Mouse (Mus musculus) midbrain, embryonic 10.5 days (tissue): ENCODE results near the gene Lrrc4c. TPM values are rescaled to one million over a fixed set of nuclear protein-coding genes. Genes with fewer than 3 reads are reported as not detected.

Experiments
- DNase-seq: peaks from one replicate; pipeline ENCODE4 v3.0.0-alpha.2; 2017; ENCODE audit warnings: low spot score
- H3K27ac ChIP-seq: fragments of 300-500 bp; sonication (generic); replicated peaks from 2 replicates; pipeline ENCODE4 v1.5.1; 2016; ENCODE audit warnings: mild to moderate bottlenecking
- H3K27me3 ChIP-seq: fragments of 300-500 bp; sonication (generic); 2 replicates; pipeline ENCODE4 v1.6.1; 2016; ENCODE audit warnings: low read depth, mild to moderate bottlenecking; ENCODE audit not compliant: poor library complexity, severe bottlenecking
- H3K36me3 ChIP-seq: fragments of 300-500 bp; sonication (generic); 2 replicates; pipeline ENCODE4 v1.6.1; 2016; ENCODE audit warnings: mild to moderate bottlenecking, moderate library complexity
- H3K4me1 ChIP-seq: fragments of 300-500 bp; sonication (generic); 2 replicates; pipeline ENCODE4 v1.6.1; 2016
- H3K4me3 ChIP-seq: fragments of 300-500 bp; sonication (generic); 2 replicates; pipeline ENCODE4 v1.5.1; 2016; ENCODE audit warnings: mild to moderate bottlenecking, moderate library complexity
- H3K9me3 ChIP-seq: fragments of 300-500 bp; sonication (generic); replicated peaks from 2 replicates; pipeline ENCODE4 v1.6.1; 2016; ENCODE audit warnings: mild to moderate bottlenecking
- WGBS: fragments of 180-500 bp; shearing (Covaris S2); methylation state at CpG from one replicate; pipeline ENCODE4 v1.1.7; 2016; 5-methylcytosine and 5-hydroxymethylcytosine counted together
- polyA plus RNA-seq: library from polyadenylated mRNA; unstranded; fragments of >200 nt; fragmentation: Nextera tagmentation; extraction: Ambion mirVana; gene quantifications from 2 replicates; pipeline ENCODE4 v1.2.1, GENCODE M21; 2016

The Lrrc4c gene
- polyA plus RNA-seq, 1 experiment from 2014 or later, result 1.0 TPM

DNA sequence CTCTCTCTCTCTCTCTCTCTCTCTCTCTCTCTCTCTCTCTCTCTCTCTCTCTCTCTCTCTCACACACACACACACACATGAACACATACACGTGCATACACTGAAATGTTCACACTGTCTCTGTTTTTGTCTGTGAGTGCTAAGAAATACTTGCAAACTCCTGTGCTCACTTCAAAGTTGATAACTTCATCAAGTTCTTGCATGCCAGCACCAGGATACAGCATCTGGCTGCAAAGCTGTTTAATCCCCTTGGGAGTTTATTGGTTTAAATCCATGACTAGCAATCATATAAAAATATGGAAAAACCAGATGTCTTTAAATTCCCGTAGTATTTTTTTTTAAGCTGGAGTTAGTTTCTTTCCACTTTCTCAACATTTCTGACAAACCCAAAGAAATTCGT is 1052.0 kb downstream of the Lrrc4c start:
- H3K9me3 ChIP-seq, result no peaks in the 10 kb centered on the region
- no peaks in the 10 kb centered on the region for H3K27me3 ChIP-seq
- no peaks in the 10 kb centered on the region for H3K4me1 ChIP-seq
- no peak overlapping the region for H3K27ac ChIP-seq
- DNase-seq, result no peak
- WGBS, result 79% methylated on average over 3 of the region's 3 CpGs
- H3K36me3 ChIP-seq, result no peaks in the 10 kb centered on the region
- no peak overlapping the region for H3K4me3 ChIP-seq

DNA sequence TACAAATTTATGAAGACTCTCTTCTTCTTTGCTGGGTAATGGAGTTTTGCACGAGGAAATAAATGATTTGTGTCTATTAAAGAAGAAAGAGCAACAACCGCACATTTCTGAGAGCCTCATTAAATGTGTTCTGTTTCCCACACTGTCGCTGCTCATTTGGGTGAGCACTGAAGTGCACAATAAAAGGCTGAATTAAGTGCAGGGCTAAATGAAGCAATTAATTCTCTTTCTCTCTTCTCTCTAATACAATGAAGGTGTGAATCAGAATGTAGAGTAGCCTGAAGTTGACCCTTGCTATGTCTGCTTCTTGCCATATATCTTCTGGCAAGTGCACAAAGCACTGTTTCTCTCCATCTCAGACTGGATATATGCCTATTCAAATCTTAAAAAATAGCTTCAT is 1073.5 kb downstream of the Lrrc4c start:
- H3K27me3 ChIP-seq, result no peaks in the 10 kb centered on the region
- H3K4me1 ChIP-seq, result no peaks in the 10 kb centered on the region
- 92% methylated on average over 3 of the region's 3 CpGs for WGBS
- no peak overlapping the region for H3K4me3 ChIP-seq
- no peak for DNase-seq
- no peaks in the 10 kb centered on the region for H3K36me3 ChIP-seq
- H3K9me3 ChIP-seq, result no peaks in the 10 kb centered on the region
- H3K27ac ChIP-seq, result no peak overlapping the region

DNA sequence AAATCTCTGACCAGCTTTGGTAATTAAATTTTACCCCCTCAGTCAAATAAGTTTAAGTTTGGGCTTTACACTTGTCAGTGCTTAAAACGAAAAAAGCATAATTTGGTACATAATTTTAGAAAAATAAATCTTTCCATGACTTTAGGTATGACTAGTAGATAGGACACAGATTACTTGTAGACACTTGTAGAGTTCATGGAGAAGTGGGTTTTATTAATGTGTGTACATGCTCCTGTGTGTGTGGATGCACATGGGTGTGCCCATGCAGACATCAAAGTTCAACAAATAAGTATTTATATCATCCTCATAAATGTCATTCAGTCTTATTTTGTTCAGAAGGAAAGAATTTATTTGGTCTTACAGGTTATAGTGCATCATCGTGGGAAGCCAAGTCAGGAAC is 1073.9 kb downstream of the Lrrc4c start:
- no peaks in the 10 kb centered on the region for H3K9me3 ChIP-seq
- H3K36me3 ChIP-seq, result no peaks in the 10 kb centered on the region
- 89% methylated on average over 2 of the region's 2 CpGs for WGBS
- DNase-seq, result no peak
- no peak overlapping the region for H3K27ac ChIP-seq
- no peak overlapping the region for H3K4me3 ChIP-seq
- H3K27me3 ChIP-seq, result no peaks in the 10 kb centered on the region
- no peaks in the 10 kb centered on the region for H3K4me1 ChIP-seq

DNA sequence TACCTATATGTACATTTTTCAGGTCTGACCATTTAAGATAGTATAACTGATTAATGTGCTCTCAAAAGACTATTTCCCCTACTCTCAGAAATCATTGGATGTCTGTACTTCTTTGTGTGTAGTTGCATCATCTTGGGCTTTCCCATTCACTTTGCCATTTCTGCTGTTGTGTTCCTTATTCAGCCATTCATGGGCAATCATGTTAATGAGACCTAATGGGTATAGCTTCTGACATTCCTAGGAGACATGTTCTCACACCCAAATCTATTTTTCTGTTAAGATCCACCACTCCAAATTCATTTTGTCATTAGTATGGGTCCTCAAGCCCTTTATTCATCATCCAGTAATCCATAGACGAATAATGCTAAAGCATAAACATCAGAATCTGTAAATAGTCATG is 1095.1 kb downstream of the Lrrc4c start:
- no peak overlapping the region for H3K4me3 ChIP-seq
- no peaks in the 10 kb centered on the region for H3K9me3 ChIP-seq
- H3K27ac ChIP-seq, result no peak overlapping the region
- H3K27me3 ChIP-seq, result no peaks in the 10 kb centered on the region
- DNase-seq, result no peak
- no peaks in the 10 kb centered on the region for H3K36me3 ChIP-seq
- 85% methylated on average over 1 of the region's 1 CpGs for WGBS
- H3K4me1 ChIP-seq, result no peaks in the 10 kb centered on the region

DNA sequence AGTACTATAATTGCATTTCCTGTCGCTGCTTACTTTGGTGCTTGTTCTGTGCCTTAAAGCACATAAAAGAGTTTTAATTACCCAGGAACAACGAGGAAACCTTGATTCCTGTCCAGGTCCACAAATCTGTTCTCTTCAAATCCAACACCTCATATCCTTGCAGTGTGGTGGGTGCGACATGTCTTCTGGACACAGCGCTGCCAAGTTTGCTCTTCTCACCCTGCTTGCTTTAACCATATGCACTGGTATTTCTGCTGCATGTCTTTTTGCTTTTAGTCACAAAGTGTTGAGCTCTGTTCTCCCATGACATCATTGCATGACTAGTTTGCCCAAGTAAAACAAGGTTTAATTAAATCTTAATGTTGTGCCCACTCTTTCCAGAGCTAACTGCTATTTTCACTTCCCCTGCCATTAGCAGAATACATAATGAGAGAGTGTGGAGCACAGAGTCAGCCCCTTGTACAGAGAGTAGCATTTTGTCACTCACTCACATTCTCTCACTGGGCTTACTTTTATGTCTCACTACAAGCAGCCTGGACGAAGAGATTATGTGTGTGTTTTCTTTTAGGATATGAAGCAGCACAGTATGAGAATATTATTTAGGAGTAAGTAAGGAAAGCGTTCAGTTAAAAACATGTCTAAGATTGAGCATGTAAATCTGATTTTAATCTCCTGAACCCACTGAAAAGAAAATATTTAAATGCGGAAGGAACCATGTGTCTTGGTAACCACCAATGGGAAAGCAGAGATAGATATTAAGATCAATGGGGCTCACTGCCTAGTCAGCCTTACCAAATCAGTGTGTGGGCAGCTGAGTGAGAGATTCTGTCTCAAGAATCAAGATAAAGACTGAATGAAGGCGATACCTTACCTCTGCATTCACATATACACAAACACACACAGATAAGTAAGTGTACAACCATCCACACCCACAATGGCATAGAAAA is 1096.7 kb downstream of the Lrrc4c start:
- no peak overlapping the region for H3K4me3 ChIP-seq
- no peaks in the 10 kb centered on the region for H3K4me1 ChIP-seq
- H3K36me3 ChIP-seq, result no peaks in the 10 kb centered on the region
- H3K27me3 ChIP-seq, result no peaks in the 10 kb centered on the region
- WGBS, result 88% methylated on average over 8 of the region's 8 CpGs
- no peak overlapping the region for H3K27ac ChIP-seq
- no peaks in the 10 kb centered on the region for H3K9me3 ChIP-seq
- DNase-seq, result no peak

DNA sequence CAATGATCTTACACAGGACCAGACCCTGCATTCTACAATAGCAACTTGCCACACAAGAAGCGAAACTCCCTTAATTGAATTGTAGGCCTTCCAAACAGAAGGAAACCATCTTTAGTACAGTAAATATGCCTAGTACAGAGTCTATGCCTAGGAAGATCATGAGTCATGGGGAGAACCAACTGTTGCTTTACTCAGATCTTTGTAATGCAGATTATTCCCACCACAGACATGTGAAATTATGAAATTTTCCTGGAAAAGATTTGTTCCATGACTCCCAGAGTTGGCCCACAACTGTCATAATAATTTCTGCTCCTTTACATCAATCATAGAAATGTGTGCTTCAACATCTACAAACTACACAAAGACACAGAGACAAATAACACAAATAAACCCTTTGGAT is 1116.2 kb downstream of the Lrrc4c start:
- H3K27me3 ChIP-seq, result no peaks in the 10 kb centered on the region
- DNase-seq, result no peak
- H3K9me3 ChIP-seq, result no peaks in the 10 kb centered on the region
- H3K4me1 ChIP-seq, result no peaks in the 10 kb centered on the region
- 92% methylated on average over 1 of the region's 1 CpGs for WGBS
- H3K27ac ChIP-seq, result no peak overlapping the region
- no peaks in the 10 kb centered on the region for H3K36me3 ChIP-seq
- H3K4me3 ChIP-seq, result no peak overlapping the region

DNA sequence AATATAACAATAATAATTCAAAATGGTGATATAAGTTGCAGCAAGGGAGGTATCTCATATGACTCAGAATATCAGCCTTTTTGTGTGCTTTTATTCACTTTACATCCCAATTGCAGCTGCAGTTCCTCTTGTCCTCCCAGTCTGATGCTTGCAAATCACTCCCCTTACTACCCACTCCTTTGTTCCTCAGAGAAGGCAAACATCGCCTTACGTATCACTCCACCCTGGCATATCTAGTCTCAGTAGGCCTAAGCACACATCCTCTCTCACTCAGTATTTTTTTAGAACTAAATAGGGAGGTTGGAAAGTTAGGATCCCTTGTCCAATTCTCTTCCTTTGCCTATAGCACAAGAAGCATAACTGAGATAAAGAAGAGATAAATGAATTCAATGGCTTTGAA is 1117.6 kb downstream of the Lrrc4c start:
- WGBS, result 82% methylated on average over 2 of the region's 2 CpGs
- Histone ChIP-seq H3K4me3 (no peak overlapping the region), H3K27me3 (no peaks in the 10 kb centered on the region)

DNA sequence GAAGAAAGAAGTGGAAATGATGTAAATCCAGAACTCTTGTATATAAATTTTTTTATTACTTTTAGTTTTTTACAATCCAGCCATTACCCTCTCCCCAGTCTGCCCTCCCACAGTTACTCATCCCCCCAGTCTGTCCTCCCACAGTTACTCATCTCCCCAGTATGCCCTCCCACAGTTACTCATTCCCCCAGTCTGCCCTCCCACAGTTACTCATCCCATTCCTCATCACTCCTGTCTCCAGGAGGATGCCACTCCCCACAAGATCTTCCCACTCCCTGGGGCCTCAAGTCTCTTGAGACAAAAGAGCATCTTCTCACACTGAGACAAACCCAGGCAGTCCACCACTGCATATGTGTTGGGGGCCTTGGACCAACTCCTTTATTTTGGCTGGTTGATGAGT is 1119.8 kb downstream of the Lrrc4c start:
- Histone ChIP-seq H3K9me3 (no peaks in the 10 kb centered on the region), H3K27me3 (no peaks in the 10 kb centered on the region), H3K4me1 (no peaks in the 10 kb centered on the region), H3K36me3 (no peaks in the 10 kb centered on the region), H3K4me3 (no peak overlapping the region), H3K27ac (no peak overlapping the region)
- no peak for DNase-seq

More for the DNA sequence above, 1117.6 kb downstream of the Lrrc4c start:
- Histone ChIP-seq H3K4me1 (no peaks in the 10 kb centered on the region), H3K9me3 (no peaks in the 10 kb centered on the region), H3K27ac (no peak overlapping the region), H3K36me3 (no peaks in the 10 kb centered on the region)
- DNase-seq, result no peak

DNA sequence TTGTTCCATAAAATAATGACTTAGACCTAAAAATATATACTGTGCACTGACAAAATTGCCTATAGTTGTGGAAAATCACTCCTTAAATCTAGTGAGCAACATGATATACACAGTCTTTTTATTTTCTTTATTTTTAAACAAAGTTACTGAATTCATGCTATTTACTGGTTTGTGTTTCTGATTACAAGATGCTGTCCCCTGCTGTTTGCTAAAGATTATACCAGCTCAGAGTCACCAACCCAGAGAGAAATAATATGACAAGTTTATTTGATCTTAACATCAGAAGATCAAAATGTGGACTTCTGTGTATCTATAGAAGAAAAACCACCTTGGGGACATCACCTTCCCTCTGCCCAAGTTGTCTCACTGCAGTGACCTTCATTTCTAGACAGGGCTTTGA is 1145.6 kb downstream of the Lrrc4c start:
- no peak overlapping the region for H3K4me3 ChIP-seq
- no peak for DNase-seq
- peaks cover 10% of the 10 kb centered on the region for H3K27me3 ChIP-seq
- H3K27ac ChIP-seq, result no peak overlapping the region
- peaks cover 17% of the 10 kb centered on the region for H3K4me1 ChIP-seq
- no peaks in the 10 kb centered on the region for H3K9me3 ChIP-seq
- no peaks in the 10 kb centered on the region for H3K36me3 ChIP-seq

DNA sequence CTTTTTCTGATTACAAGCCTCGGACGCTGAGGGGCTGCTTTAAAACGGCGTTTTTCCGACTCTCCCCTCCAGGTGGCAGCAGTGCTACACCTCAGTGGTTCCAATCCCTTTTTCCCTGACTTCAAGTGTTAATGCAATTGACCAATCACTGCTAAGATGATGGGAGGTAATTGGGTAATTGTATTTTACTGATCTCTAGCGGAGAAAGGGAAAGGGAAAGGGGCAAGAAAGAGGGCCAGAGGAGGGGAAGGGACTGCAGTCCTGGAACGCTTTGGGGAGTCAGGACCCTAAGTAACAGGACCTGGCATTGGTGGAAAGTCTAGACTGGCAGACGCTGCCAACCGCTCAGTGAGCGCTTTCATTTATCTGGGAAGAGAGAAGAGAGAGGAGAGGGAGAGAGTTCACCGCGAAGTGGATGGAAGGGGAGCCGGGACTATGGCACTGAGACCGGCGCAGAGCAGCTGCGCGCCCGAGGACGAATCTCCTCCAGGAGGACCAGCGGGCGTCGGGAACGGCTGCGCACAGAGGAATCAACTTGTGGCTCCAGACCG is 1148.3 kb downstream of the Lrrc4c start:
- WGBS, result under 1% methylated on average over 25 of the region's 25 CpGs

DNA sequence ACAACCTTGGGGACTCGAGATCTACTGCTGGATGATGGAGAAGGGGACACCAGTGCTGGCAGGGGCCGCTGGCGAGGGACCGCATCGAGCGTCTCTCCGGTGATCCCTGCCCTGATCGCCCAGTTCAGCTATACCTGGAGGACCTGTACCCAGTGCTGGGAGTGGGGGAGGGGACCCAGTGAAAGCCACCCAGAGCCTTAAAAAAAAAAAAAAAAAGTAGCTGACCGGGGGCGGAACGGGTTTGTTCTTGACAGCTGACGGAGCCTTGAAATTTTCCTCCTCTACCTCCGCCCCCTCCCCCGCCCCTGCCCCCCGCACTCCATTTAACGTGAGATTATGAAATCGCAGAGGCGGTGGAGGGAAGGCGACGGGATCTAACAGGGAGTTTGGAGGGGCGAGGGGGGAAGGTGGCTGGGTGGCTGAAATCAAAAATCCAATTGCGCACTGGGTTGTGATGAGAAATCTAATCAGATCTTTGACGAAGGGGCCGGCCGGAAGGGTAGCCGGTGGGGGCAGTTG is 1149.1 kb downstream of the Lrrc4c start:
- Histone ChIP-seq H3K4me3 (peak overlapping the region; percentile 63), H3K4me1 (peaks cover 24% of the 10 kb centered on the region; the same call in 1 of the 2 replicates), H3K9me3 (no peaks in the 10 kb centered on the region), H3K36me3 (no peaks in the 10 kb centered on the region), H3K27ac (peak overlapping the region; percentile 80), H3K27me3 (peaks cover 17% of the 10 kb centered on the region)
- peak; percentile 54 for DNase-seq
- WGBS, result under 1% methylated on average over 26 of the region's 26 CpGs

More for the DNA sequence above, 1148.3 kb downstream of the Lrrc4c start:
- peak overlapping the region; percentile 80 for H3K27ac ChIP-seq
- peak; percentile 80 for DNase-seq
- peaks cover 27% of the 10 kb centered on the region for H3K4me1 ChIP-seq
- peaks cover 17% of the 10 kb centered on the region for H3K27me3 ChIP-seq
- no peaks in the 10 kb centered on the region for H3K36me3 ChIP-seq
- H3K9me3 ChIP-seq, result no peaks in the 10 kb centered on the region
- H3K4me3 ChIP-seq, result peak overlapping the region; percentile 63

DNA sequence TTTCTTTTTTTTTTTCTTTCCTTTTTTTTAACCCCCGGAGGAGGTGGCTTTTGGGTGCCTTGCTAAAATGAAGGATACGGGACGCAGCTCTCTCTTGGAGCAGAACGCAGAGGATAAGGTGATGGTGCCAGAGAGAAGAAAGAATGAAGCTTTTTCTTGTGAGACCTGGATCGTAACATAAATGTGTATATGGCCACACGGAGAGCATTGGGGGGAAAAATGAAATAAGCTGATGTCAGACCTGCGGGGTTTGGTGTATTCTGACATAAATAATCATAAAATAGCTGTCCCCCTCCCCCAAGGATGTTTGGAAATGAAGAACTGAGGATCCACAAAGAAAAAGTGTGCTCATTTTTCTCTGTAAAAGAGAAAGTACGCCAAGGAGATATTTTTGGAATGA is 1149.7 kb downstream of the Lrrc4c start:
- Histone ChIP-seq H3K36me3 (no peaks in the 10 kb centered on the region), H3K4me3 (peak overlapping the region; percentile 63), H3K27me3 (peaks cover 17% of the 10 kb centered on the region), H3K27ac (peak overlapping the region; percentile 80; the same call in 1 of the 2 replicates), H3K9me3 (no peaks in the 10 kb centered on the region), H3K4me1 (peaks cover 24% of the 10 kb centered on the region; the same call in 1 of the 2 replicates)
- WGBS, result 12% methylated on average over 8 of the region's 8 CpGs
- no peak for DNase-seq

DNA sequence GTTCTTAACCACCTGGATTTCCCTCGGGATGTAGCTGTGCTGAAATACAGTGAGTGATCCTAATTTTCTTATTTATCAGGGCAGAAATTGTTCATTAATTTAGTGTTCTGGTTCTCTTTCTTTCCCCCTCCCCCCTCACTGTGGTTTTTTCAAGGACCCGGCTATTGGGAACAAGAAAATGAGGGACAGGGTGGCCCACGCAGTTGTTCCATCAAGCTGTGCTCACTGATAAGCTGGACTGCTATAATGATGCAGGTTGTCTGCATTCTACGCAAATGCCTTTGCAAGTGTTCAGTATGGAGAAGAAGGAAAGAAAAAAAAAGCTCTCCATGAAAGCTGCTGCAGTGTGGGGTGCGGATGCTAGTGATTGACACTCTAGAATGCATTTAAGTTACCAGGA is 1150.4 kb downstream of the Lrrc4c start:
- Histone ChIP-seq H3K4me1 (peaks cover 24% of the 10 kb centered on the region; the same call in 1 of the 2 replicates), H3K27me3 (peaks cover 17% of the 10 kb centered on the region), H3K27ac (no peak overlapping the region), H3K4me3 (peak overlapping the region; percentile 63), H3K9me3 (no peaks in the 10 kb centered on the region), H3K36me3 (no peaks in the 10 kb centered on the region)
- DNase-seq, result no peak
- WGBS, result 36% methylated on average over 5 of the region's 5 CpGs
